Mouse (Mus musculus) ES-E14 (cell line): ENCODE results near the gene Gsk3b.

Source experiments
- CHD2 ChIP-seq: IDR thresholded peaks from 2 replicates; pipeline ENCODE4 v1.6.1; 2014; ENCODE audit warnings: mild to moderate bottlenecking, low read depth, low read length, inconsistent platforms
- HCFC1 ChIP-seq: IDR thresholded peaks from 2 replicates; pipeline ENCODE4 v1.6.1; 2012; ENCODE audit warnings: low read length, inconsistent platforms, borderline replicate concordance; ENCODE audit not compliant: insufficient read depth
- MAFK ChIP-seq: IDR thresholded peaks from 2 replicates; pipeline ENCODE4 v1.6.1; 2014; ENCODE audit warnings: mild to moderate bottlenecking, low read depth, low read length, inconsistent platforms; ENCODE audit not compliant: insufficient read depth
- ZC3H11A ChIP-seq: IDR thresholded peaks from 2 replicates; pipeline ENCODE4 v1.6.1; 2012; ENCODE audit warnings: low read depth, mild to moderate bottlenecking, inconsistent platforms, low read length, borderline replicate concordance
- ZNF384 ChIP-seq: IDR thresholded peaks from 2 replicates; pipeline ENCODE4 v1.6.1; 2012; ENCODE audit warnings: low read depth, low read length, inconsistent platforms

DNA sequence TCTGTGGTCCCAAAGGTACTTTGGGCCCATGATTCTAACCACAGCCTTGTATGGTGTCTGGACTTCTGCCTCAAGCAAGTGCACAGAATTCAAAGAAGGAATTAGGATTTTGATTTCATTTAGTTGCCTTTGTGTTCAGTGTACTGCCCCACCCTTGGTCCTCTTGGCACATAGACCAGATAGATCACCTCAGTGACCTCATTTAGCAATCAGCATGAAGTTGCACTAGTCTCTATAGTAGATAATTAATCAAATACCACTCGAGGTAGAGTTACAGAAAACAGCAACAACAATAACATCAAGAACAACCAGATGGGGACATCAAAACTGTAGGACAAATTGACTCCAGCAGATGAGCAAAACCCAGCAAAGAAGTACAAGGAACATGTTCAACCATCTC, 8.6 kb upstream of the Gsk3b start:
- TF ChIP-seq CHD2 (no peak), MAFK (no peak), ZNF384 (no peak), ZC3H11A (no peak), HCFC1 (no peak)
